Mouse (Mus musculus) frontal cortex, adult 2 months (tissue): ENCODE data around the gene Nemf. TPM values are rescaled to one million over a fixed set of nuclear protein-coding genes. Genes with fewer than 3 reads are reported as not detected.

Source experiments
- DNase-seq, 2 experiments: peaks; one replicate each; pipeline ENCODE4 v3.0.0; 2022; ENCODE audit warnings: low spot score in 1 of 2; ENCODE audit errors: extremely low spot score in 1 of 2
- polyA plus RNA-seq: library from polyadenylated mRNA; depleted of rRNA; stranded (reverse); fragments of >200 nt; gene quantifications from 2 replicates; pipeline ENCODE4 v1.2.3, GENCODE M21; 2012

The Nemf gene
- polyA plus RNA-seq, 1 experiment: 45.4 TPM

DNA sequence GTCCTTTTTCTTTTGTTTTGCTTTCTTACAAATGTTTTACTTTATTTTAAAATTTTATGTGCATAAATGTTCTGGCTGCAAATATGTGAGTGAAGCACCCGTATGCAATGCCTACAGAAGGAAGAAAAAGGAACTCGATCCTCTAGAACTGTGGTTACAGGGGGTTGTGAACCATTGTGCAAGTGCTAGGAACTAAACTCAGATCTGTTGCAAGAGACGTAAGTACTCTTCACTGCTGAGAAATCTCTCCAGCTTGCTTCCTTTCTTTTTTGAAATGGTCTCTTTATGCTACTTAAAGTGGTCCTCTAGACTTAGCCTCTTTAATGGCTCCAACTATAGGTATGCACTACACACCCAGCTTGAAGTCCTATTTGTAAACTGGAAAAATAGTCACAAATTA, 25.8 kb downstream of the Nemf start:
- no peak for DNase-seq

DNA sequence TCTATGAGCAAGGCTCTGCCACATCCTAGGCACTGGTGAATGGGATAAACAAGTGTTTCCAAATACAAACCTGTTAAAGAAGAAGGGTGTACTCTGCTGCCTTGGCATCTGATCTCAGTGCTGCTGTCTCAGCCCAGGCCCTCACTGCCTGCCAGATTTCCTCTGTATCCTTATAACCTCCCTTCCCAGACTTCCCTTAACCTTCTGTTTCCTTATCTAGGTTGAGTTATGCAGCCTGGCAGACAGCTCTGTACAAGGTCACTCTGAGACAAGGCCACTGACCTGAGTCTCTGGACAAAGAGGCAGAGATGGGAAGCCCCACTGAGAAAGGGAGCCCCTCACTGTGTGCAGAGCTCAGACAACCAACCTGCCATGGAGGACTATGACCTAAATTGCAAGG, 38.5 kb downstream of the Nemf start:
- DNase-seq: no peak

DNA sequence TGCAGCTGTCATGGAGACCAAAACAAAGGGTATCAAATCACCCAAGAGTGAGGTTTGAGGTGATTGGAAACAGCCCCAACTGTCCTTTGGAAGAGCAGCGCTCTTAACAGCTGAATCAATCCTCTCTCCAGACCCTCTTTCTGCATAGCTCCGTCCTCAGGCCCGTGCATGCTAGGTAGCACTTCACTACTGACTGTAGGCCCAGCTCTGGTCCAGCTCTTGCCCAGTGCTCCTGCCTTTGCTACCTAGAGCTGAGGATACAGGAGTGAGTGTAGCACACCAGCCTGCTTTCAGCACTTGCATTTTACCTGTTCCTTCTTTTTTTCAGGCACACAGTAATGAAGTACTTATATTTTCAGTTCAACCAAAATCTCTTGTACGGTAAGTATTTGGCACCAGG, 47.3 kb downstream of the Nemf start:
- DNase-seq: no peak

DNA sequence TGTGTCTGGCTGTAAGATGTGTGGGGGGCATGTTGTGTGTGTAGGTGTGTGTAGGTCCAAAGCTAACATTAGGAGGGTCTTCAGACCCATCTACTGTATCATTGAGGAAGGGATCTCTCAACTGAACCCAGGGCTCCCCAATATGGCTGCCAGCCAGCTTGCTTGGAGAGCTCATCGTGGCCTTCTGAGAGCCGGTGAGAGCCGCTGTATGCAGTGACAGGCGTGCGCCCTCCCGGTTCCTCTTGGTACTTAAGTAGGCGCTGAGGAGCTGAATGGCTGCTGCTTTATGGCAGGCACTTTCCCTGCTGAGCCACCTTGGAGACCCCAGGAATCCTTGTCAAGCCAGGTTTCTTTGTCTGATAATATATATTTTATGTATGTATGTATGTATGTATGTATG, 50.6 kb downstream of the Nemf start:
- DNase-seq: no peak

DNA sequence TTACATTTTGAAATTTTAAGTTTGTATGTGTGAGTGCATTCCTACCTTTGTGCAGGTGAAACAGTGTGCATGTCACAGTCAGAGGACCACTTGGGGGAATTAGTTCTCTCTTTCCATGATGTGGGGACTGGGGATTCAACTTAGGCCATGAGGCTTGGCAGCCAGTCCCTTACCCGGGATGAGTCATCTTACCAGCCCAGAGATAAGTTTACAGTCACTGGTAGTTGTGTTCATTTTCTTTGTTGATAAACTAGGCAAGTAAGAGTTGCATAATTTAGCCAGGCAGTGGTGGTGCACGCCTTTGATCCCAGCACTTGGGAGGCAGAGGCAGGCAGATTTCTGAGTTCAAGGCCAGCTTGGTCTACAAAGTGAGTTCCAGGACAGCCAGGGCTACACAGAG, 52.9 kb downstream of the Nemf start:
- DNase-seq: no peak

DNA sequence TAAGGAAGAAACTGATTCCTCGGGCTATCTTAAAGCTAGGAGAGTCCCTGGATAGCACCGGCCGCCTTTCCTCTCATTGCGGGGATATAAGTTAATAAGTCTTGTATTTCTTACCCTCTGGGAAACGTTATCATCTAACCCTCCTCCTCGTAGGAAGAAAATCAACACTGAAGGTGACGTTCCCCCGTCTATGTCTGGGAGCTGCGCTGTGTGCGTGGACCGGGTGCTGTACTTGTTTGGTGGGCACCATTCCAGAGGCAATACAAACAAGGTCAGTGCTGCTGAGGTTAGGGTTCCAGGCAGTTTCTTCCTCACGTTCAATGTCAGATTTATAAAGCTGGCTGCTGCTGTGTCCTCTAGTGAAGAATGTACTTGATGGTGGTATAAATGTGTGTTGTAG, 54.8 kb downstream of the Nemf start:
- DNase-seq: no peak

DNA sequence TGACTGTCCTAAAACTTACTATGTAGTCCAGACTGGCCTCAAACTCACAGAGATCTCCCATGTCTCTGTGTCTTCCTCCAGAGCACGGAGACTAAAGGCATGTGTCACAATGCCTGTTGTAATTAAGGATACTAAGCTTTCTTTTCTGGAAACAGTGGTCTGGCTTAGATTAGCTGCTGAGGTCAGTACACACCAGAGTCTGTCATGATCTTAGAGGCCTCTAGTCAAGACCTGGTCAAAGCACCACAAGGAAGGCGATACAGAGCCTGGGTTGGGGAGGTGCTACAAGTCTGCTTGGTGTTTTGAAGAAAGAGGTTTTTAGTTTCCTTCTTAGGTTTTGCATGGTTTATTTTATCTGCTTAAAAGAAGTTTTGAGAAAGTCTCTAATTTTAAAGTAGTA, 56.6 kb downstream of the Nemf start:
- DNase-seq: no peak

DNA sequence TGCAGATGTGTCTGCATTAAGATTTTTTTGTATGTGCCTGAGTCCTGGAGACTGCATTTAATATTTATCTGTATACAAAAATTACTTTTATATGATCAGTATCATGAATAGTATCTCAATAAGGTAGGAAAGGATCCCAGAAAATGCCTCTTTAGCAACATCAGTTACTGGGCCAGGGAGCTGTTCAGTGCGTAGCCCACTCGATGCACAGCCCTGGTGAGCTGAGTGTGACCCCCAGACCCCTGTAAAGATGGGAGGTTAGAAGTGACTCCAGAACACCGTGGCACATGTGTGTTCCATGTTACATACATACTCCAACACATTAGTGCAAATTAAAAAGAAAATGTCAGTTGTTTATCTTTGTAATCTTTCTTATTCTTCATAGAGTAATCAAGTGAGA, 57.1 kb downstream of the Nemf start:
- no peak for DNase-seq

DNA sequence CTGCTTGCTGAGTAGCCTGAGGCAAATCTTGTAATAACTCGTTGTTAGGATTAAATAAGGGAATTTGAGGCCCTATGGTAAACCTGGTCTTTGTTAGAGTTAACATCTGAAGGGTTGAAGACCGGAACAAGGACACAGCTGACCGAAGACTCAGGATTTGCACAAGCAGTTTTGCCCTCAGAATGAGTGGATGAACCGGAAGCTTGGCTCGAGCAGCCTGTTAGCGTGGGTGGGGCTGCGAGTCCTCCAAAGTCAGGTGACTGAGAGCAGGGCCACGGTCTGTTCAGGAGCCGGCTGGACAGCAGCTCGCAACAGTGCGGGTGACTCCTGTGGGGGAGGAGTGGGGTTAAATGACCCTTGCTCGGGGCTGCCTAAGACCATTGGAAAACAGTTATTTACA, 57.7 kb downstream of the Nemf start:
- DNase-seq: no peak

DNA sequence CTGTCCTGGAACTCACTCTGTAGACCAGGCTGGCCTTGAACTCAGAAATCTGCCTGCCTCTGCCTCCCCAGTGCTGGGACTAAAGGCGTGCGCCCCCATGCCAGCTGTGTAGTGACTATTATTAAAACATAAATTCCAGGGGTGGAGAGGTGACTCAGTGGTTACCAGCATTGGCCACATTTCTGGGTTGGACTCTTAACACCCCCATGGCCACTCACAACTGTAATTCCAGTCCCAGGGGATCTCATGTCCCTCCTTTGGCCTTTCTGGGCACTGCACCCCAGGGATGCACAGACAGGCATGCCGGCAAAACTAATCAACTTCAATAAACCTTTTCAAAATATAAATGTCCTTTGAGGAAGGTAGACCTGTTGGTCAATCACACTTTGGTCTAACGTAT, 58.7 kb downstream of the Nemf start:
- DNase-seq: no peak

DNA sequence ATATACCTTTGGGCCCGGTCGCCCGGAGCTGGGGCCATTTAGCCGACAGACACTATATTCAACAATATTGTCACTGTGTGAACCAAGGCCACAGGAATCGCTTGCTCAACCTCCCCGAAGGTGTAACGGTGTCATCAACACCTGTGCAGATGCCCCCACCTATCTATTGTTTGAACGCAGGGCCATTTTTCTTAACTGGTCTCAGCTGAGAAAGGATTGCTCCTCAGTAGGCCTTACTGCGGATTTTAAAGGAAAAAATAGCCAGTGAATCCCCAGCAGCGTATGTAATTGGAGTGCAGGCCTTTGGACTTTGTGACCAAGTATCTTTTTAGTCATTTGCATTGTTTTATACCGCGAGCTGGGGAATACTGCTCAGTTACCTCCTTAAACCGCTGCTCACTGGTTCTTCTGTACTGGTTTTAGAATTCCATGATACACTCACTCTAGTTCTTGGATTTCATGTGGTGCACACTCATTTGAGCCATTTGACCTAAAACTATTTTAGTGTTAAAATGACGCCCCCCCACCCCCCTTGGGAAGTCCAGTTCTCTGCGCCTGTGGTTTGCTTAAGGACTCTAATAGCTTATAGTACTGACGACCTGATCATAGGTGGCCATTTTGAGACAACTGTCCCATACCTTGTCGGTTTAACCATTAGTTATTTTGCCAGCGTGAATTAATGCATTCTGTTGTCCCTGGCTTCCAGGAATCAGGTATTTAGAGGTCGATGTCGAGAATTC, 59.4 kb downstream of the Nemf start:
- DNase-seq: peak in 1 of 2 experiments; percentile 23

DNA sequence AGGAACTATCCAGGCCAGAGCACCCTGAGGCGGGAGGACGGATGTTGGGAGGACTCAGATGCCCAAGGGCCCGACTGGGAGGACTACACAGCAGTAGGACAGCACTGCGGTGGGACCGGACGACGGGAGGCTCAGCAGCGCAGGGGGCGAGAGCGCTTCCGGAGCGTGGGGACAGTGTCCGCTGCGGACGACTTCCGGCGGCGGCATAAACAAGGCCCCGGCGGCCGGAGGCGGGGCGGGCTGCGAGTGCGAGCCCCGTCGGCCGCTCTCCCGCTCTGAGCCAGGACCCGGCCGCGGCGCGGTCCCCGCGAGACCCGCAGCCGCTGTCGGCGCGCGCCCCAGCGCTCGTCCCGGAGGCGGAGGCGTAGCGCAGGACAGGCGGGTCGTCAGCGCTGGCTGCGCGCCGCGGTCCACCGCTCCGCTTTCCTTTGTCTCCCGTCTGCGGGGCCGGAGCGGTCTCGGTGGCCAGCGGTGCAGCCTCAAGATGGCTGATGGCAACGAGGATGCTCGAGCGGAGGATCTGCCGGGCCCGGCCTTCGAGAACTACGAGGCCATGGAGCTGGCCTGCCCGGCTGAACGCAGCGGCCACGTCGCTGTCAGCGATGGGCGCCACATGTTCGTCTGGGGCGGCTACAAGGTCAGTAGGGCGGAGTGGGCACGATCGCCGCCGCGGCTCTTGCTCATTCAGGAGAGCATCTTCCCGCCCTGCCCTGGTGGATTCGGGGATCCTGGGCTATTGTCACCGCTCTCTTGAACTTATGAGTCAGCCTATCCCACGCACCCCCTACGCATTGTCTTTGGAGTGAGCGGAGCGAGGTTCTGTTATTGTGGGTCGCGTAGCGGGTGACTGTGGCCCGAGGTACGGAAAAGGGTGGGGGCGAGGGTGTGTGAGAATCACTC, 60.2 kb downstream of the Nemf start, which contains the start of gene Klhdc2:
Gene Klhdc2, plus strand, starts transcription at position 171 of the 900 bp plus-strand sequence.
- peak; percentile 86 to 90 for DNase-seq

DNA sequence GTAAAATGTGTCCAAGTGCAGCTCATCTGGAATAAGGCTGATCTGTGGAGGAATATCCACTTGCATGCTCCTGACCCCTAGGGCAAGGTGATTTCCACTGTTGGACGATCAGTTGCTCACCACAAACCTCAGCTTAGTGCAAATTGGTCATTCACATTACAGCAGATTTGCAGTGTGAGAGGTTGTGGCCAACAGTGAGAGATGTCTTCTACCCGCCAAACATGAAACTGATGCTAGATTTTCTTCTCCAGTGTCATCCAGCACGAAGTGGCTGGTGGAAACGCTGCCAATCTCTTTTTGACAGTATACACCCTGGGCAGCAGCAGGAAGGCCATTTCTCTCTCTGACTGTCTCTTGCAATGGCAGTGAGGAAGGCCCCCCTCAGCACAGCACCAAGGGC, 61.3 kb downstream of the Nemf start:
- DNase-seq: no peak

DNA sequence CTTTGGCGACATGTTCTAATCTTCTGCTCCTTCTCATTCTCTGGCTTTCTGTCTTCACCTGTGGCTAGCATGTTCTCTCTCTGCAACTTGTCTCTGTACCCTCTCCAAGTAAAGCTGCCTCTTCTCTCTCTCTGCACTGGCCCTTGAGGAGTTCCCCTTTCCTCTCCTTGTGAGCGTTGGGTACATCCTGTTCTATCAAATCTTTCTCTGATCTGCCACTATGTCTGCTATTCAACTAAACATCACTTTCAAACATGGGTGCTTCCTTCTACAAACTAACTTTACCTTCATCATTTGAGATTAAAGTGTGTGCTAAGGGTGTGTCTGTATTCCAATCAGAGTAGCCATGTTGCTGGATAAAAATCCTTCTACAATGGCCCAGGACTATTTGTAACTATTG, 62.0 kb downstream of the Nemf start:
- no peak for DNase-seq

DNA sequence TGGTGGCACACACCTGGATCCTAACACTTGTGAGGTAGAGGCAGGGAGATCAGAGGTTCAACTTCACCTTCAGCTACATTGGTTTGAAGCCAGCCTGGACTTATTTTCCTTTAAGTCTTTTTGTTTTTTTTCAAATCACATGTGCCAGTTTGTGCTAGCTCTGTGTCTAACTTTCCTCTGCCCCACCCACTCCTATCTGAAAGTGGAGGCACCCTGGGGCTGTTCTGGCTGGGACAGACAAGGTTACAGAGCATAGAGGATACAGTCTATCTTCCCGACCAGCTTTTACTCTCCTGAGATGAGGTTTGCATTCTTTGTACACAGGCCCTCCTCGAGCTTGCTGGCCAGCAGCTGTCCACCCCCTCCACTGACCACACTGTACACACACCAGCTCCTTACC, 63.1 kb downstream of the Nemf start:
- no peak for DNase-seq

DNA sequence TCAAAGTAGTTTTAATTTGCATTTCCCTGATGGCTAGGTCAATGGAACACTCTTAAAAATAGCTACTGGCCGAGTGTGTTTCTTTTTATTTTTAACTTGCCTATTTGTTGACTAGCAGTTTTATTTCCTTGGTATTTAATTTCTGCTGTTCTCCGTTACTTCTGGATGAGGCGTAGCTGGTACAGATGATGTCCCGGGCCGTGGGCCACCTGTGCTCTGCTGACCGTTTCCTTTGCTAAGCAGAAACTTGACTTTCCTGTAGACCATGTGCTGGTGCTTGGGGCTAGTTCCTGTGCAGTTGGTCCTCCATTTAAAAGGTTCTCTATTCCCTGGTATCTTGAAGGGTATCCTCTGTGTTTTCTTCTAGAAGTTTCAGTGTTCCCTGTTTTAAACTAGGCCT, 64.6 kb downstream of the Nemf start:
- no peak for DNase-seq

DNA sequence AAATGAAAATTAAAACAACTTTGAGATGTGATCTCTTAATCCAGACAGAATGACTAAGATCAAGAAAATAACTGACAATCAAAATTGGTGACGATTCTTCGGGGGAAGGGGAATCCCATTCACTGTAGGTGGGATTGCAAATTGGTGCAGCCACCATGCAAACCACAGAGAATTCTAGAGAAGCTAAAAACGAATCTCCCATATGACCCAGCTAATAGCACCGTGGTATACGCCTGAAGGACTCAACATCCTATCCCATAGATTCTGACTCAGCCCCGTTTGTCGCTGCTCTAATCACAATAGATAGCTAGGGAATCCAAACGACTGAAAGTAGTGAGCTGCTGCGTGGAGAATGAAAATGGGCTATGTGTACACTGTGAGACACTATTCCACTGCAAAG, 68.3 kb downstream of the Nemf start:
- DNase-seq: no peak

DNA sequence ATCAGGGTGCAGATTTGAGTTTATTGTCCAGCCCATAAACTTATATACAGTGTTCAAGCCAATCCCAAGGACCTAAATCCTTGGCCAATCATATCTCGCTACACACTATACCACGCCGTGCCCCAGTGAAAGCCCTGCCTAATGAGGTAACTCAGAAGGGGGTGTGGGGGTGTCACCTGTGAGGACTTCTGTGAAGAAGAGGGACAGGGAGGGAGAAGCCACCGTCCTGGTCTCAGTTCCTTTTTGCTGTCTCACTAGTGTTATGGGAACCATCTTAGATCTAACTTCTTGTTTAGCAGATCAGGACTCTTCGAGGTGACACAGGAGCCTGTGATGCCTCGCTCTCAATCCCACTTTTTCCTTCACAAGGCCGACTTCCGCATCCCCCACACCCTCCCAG, 69.4 kb downstream of the Nemf start:
- no peak for DNase-seq

DNA sequence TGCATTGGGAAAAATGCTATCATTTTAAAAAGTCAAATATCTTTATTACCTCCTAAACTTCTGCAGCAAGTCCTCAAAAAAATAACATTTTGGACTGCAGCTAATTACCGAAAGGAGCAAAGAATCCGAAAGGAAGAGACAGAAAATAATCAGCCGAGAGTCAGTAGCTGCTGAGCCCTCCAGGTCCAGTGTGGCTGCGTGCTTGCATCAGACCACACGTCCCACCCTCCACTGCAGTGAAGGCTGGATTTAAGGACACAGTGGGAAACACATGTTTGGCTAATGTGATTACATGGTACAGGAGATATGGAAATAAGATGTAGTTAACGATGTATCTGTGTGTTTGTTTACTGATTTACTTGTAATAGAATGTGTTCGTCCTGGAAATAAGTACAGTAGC, 73.8 kb downstream of the Nemf start:
- no peak for DNase-seq

DNA sequence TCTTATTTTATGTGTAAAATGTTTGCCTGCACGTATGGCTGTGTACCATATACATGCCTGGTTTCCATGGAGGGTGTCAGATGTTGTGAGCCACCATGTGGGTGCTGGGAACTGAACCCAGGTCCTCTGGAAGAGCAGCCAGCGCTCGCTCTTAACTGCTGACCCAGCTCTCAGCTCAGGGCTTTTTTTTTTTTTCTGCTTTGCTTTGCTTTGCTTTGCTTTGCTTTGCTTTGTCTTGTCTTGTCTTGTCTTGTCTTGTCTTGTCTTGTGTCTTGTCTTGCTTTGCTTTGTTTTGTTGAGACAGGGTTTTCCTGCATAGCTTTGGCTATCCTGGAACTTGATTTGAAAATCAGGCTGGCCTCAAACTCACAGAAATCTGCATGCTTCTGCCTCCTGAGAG, 76.0 kb downstream of the Nemf start:
- no peak for DNase-seq

DNA sequence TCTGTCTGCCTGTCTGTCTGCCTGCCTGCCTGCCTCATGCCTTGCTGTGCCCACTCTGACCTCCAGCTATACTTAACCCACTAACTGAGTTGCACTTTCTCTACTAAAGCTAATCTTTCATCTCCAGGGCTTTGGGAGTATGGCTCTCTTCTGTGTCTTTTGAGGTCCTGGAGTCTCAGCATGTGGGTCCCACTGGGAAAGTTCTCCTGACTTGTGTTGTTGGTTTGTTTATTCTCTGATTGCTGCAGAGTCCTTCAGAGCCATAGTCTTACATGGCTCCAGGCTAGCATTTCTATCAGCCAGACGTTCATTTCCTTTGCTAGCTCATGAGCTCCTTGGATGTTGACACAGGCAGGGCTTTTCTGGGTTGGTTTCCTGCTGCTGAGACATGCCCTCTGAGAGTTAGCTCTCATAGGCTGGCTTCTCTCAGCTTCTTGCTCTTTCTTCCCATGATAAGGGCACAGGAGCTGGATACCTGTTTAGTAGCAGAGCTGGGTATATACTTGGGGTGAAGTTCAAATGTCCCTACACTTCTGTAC, 77.0 kb downstream of the Nemf start:
- DNase-seq: no peak

DNA sequence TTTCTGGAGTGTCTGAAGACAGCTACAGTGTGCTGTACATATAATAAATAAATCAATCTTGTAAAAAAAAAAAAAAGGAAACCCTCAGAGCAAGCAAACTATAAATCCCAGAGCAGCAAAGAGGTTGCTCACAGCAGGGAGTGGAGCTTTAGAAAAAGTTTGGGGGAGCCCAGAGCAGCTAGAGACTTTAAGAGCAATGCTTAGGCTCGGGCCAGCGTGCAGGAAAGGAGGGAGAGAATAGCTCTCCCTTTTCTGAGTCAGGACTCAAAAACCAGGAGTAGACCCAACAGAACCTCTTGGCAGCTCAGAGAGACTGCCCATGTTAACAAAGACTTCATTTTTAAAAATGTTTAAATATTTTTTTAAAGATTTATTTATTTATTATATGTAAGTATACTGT, 88.0 kb downstream of the Nemf start:
- no peak for DNase-seq
